Mouse (Mus musculus): Measurements from ENCODE around the gene Olfr649. TPM values are rescaled to one million over a fixed set of nuclear protein-coding genes. Genes with fewer than 3 reads are reported as not detected.

Gene Olfr649
- polyA plus RNA-seq, 1 experiment from 2014 or later = not detected

DNA sequence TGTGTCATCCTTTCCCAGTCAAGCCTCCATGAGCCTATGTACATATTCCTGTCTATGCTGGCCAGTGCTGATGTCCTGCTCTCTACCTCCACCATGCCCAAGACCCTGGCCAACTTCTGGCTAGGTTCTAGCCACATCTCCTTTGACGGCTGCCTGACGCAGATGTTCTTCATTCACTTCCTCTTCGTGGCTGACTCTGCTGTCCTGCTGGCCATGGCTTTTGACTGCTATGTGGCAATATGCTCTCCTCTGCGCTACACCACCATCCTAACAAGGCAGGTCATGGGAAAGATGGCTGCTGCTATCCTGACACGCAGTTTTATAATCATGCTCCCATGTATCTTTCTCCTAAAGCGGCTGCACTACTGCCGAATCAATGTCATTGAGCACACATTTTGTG lies 10.4 kb upstream of the Olfr649 start:
- no peaks in the 10 kb centered on the region for H3K36me3 ChIP-seq (ENCODE audit: control insufficient read depth, insufficient read depth, low read length)
- no peaks in the 10 kb centered on the region for H3K27me3 ChIP-seq (ENCODE audit: control insufficient read depth, insufficient read depth, low read length)
- no peaks in the 10 kb centered on the region for H3K4me1 ChIP-seq (ENCODE audit: control insufficient read depth, insufficient read depth, low read length)
- no peak overlapping the region for H3K4me3 ChIP-seq (ENCODE audit: low read depth, low read length)
- no peaks in the 10 kb centered on the region for H3K9me3 ChIP-seq (ENCODE audit: control insufficient read depth, low read length)
- ATAC-seq (ENCODE audit: insufficient number of reproducible peaks, low FRiP score, low TSS enrichment, low read depth) (no peak), DNase-seq (ENCODE audit: low spot score) (no peak)
- H3K4me2 ChIP-seq (ENCODE audit: low read depth, severe bottlenecking) = no peak overlapping the region
- WGBS = 91% methylated on average over 7 of the region's 7 CpGs
- no peak overlapping the region for H3K9ac ChIP-seq (ENCODE audit: low read length)
- no peak overlapping the region for H3K27ac ChIP-seq (replicated peaks; ENCODE audit: low read depth, low read length)

DNA sequence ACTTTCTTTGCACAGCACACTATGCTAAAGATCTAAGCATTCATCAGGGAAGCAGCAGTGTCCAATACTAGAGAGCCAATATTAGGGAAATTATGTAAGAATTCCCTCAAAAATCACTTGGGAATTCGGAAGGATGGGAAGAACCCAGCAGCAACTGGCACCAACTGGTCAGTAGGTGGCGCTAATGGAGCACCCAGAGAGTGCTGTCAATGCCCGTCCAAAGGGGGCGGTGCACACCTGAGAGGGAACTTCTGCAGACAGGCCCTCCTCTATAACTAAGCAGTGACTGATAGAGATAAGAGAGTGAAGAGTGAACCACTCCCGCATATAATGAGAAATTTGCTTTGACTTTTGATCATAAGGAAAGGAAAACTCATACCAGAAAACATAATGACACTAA lies 4.0 kb upstream of the Olfr649 start:
- Histone ChIP-seq H3K9me3 (ENCODE audit: control insufficient read depth, low read length) (no peaks in the 10 kb centered on the region), H3K9ac (ENCODE audit: low read length) (no peak overlapping the region), H3K4me2 (ENCODE audit: low read depth, severe bottlenecking) (no peak overlapping the region), H3K36me3 (ENCODE audit: control insufficient read depth, insufficient read depth, low read length) (no peaks in the 10 kb centered on the region), H3K27ac (replicated peaks; ENCODE audit: low read depth, low read length) (no peak overlapping the region), H3K4me3 (ENCODE audit: low read depth, low read length) (no peak overlapping the region), H3K4me1 (ENCODE audit: control insufficient read depth, insufficient read depth, low read length) (no peaks in the 10 kb centered on the region), H3K27me3 (ENCODE audit: control insufficient read depth, insufficient read depth, low read length) (no peaks in the 10 kb centered on the region)
- 4% methylated on average over 5 of the region's 5 CpGs for WGBS
- ATAC-seq (ENCODE audit: insufficient number of reproducible peaks, low FRiP score, low TSS enrichment, low read depth) = no peak
- peak; percentile 79 for DNase-seq (ENCODE audit: low spot score)

DNA sequence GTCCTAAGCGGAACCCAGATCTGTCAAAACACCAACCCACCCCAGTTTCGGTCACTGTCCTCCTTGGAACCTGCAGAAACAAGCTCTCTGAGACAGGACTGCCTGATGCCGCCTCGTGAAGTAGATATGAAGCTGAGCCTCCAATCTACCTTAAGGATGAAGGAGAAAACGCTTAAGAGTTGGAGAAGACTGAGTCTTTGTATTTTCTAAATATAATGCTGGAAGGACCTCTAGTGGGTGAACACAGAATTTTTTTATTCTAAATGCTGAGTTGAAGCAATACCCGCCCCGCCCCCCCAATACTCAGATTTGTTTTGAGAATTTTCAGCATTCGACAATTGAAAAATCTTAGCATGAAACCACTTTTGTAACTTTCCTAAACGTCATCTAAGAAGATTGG lies 4.5 kb downstream of the Olfr649 start:
- ATAC-seq (ENCODE audit: insufficient number of reproducible peaks, low FRiP score, low TSS enrichment, low read depth) (no peak), DNase-seq (ENCODE audit: low spot score) (no peak)
- no peaks in the 10 kb centered on the region for H3K36me3 ChIP-seq (ENCODE audit: control insufficient read depth, insufficient read depth, low read length)
- H3K9me3 ChIP-seq (ENCODE audit: control insufficient read depth, low read length) = no peaks in the 10 kb centered on the region
- no peak overlapping the region for H3K4me2 ChIP-seq (ENCODE audit: low read depth, severe bottlenecking)
- no peak overlapping the region for H3K27ac ChIP-seq (replicated peaks; ENCODE audit: low read depth, low read length)
- no peak overlapping the region for H3K4me3 ChIP-seq (ENCODE audit: low read depth, low read length)
- H3K27me3 ChIP-seq (ENCODE audit: control insufficient read depth, insufficient read depth, low read length) = no peaks in the 10 kb centered on the region
- no peaks in the 10 kb centered on the region for H3K4me1 ChIP-seq (ENCODE audit: control insufficient read depth, insufficient read depth, low read length)
- 55% methylated on average over 9 of the region's 9 CpGs for WGBS
- H3K9ac ChIP-seq (ENCODE audit: low read length) = no peak overlapping the region

DNA sequence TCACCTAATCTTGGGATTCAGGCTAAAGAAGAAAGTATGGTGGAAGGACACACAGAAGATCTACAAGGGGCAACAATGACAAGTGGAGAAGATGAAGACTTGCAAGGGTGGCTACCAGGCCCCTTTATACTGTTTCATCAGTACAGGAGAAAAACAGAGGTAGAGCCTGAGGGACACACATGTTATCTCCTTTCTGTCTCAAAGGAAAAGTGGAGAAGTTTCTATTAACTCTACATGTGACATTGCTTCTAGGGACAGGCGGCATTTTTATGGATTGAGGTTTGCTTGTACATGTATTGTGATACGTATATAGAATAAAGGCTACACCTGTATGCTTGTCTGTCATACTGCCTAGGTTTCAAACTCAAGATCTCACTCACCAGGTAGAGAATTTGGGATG lies 12.5 kb downstream of the Olfr649 start, which contains the start of gene Olfr648:
Gene Olfr648, minus strand, starts transcription at position 101 of the 400 bp plus-strand sequence.
- H3K27me3 ChIP-seq (ENCODE audit: control insufficient read depth, insufficient read depth, low read length) = no peaks in the 10 kb centered on the region
- 95% methylated on average over 2 of the region's 2 CpGs for WGBS
- ATAC-seq (ENCODE audit: insufficient number of reproducible peaks, low FRiP score, low TSS enrichment, low read depth) = no peak

DNA sequence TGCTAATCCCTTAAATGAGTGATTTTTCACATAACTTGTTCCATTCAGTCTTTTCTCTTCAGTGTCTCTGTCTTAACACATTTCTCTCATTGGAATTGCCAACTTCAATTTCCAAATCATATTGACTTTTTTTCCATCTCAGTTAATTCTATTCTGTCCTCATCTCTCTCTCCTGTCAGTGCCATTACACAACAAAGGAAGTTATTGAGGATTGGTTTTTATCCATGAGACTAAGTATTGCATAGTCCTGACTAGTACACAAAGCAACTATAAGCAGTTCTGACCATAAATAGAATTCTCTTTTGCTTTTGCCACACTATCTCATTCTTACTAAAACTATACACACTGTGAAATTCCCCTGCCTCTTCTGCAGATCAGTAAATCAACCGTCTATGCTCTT lies 16.7 kb downstream of the Olfr649 start:
- Histone ChIP-seq H3K27me3 (ENCODE audit: control insufficient read depth, insufficient read depth, low read length) (no peaks in the 10 kb centered on the region), H3K9ac (ENCODE audit: low read length) (no peak overlapping the region), H3K9me3 (ENCODE audit: control insufficient read depth, low read length) (no peaks in the 10 kb centered on the region), H3K36me3 (ENCODE audit: control insufficient read depth, insufficient read depth, low read length) (no peaks in the 10 kb centered on the region), H3K4me2 (ENCODE audit: low read depth, severe bottlenecking) (no peak overlapping the region), H3K27ac (replicated peaks; ENCODE audit: low read depth, low read length) (no peak overlapping the region), H3K4me3 (ENCODE audit: low read depth, low read length) (no peak overlapping the region), H3K4me1 (ENCODE audit: control insufficient read depth, insufficient read depth, low read length) (no peaks in the 10 kb centered on the region)
- no peak for ATAC-seq (ENCODE audit: insufficient number of reproducible peaks, low FRiP score, low TSS enrichment, low read depth)
- DNase-seq (ENCODE audit: low spot score) = no peak
- WGBS = 90% methylated on average over 1 of the region's 1 CpGs

More for the DNA sequence above, 12.5 kb downstream of the Olfr649 start, which contains the start of gene Olfr648:
- no peak within 1 kb of the TSS for H3K4me2 ChIP-seq (ENCODE audit: low read depth, severe bottlenecking)
- no peak within 1 kb of the TSS for H3K27ac ChIP-seq (replicated peaks; ENCODE audit: low read depth, low read length)
- no peak within 1 kb of the TSS for H3K4me3 ChIP-seq (ENCODE audit: low read depth, low read length)
- no peak within 1 kb of the TSS for H3K9ac ChIP-seq (ENCODE audit: low read length)
- no peaks in the 10 kb centered on the region for H3K36me3 ChIP-seq (ENCODE audit: control insufficient read depth, insufficient read depth, low read length)
- DNase-seq (ENCODE audit: low spot score) = no peak
- no peaks in the 10 kb centered on the region for H3K9me3 ChIP-seq (ENCODE audit: control insufficient read depth, low read length)
- H3K4me1 ChIP-seq (ENCODE audit: control insufficient read depth, insufficient read depth, low read length) = no peaks in the 10 kb centered on the region

DNA sequence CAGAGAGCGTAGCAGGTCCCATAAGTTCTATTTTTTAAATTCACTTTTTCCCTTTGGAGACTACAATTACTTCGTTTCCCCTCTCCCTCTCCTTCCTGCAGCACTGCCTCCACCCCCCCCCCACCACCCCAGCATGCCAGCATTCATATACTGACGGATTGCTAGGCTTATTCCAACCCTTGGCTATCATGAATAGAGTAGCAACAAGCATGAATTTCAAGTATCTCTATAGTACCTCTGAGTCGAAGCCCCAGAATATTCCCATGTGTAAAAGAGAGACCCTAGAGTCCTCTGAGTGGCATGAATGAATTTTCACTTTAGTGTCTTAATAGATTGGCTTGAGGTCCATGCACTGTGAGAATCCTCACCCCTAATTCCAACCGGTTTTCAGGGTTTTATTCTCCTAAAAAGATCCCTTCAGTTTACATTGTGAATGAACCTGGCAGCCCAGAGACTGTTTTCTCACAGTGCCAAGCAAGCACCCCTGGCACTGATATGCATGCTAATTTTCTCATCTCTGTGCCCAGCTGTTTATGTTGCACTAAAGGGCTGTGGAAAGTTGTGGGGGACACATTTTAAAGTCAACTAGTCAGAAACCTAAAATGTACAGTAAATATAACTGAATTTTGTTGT lies 17.2 kb downstream of the Olfr649 start:
- DNase-seq (ENCODE audit: low spot score) (no peak), ATAC-seq (ENCODE audit: insufficient number of reproducible peaks, low FRiP score, low TSS enrichment, low read depth) (no peak)
- no peaks in the 10 kb centered on the region for H3K36me3 ChIP-seq (ENCODE audit: control insufficient read depth, insufficient read depth, low read length)
- 74% methylated on average over 5 of the region's 5 CpGs for WGBS
- H3K27ac ChIP-seq (replicated peaks; ENCODE audit: low read depth, low read length) = no peak overlapping the region
- no peaks in the 10 kb centered on the region for H3K4me1 ChIP-seq (ENCODE audit: control insufficient read depth, insufficient read depth, low read length)
- H3K4me2 ChIP-seq (ENCODE audit: low read depth, severe bottlenecking) = no peak overlapping the region
- no peaks in the 10 kb centered on the region for H3K9me3 ChIP-seq (ENCODE audit: control insufficient read depth, low read length)
- H3K4me3 ChIP-seq (ENCODE audit: low read depth, low read length) = no peak overlapping the region
- H3K27me3 ChIP-seq (ENCODE audit: control insufficient read depth, insufficient read depth, low read length) = no peaks in the 10 kb centered on the region
- no peak overlapping the region for H3K9ac ChIP-seq (ENCODE audit: low read length)

DNA sequence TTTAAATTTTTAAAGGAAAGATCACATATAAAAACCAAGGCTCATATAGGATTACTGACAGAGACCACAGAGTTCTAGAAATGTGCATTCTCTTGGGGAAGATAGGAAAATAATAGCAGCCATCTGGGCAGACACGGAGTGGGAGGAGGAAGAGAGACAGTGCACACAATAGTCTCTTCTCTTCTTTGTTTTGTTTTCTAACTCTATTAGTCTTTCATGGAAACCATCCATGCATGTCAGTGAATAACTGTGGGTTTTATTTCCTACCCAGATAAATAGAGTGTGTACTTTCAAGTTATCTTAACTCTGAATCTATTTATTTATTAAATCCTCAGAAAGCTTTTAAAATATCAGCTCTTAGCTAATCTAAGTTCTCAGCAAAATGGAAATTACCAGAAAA lies 20.7 kb downstream of the Olfr649 start:
- H3K9ac ChIP-seq (ENCODE audit: low read length) = no peak overlapping the region
- H3K4me3 ChIP-seq (ENCODE audit: low read depth, low read length) = no peak overlapping the region
- 92% methylated on average over 1 of the region's 1 CpGs for WGBS
- H3K27ac ChIP-seq (replicated peaks; ENCODE audit: low read depth, low read length) = no peak overlapping the region
- no peak overlapping the region for H3K4me2 ChIP-seq (ENCODE audit: low read depth, severe bottlenecking)
- H3K36me3 ChIP-seq (ENCODE audit: control insufficient read depth, insufficient read depth, low read length) = no peaks in the 10 kb centered on the region
- H3K9me3 ChIP-seq (ENCODE audit: control insufficient read depth, low read length) = no peaks in the 10 kb centered on the region
- H3K27me3 ChIP-seq (ENCODE audit: control insufficient read depth, insufficient read depth, low read length) = no peaks in the 10 kb centered on the region
- ATAC-seq (ENCODE audit: insufficient number of reproducible peaks, low FRiP score, low TSS enrichment, low read depth) (no peak), DNase-seq (ENCODE audit: low spot score) (no peak)
- no peaks in the 10 kb centered on the region for H3K4me1 ChIP-seq (ENCODE audit: control insufficient read depth, insufficient read depth, low read length)

DNA sequence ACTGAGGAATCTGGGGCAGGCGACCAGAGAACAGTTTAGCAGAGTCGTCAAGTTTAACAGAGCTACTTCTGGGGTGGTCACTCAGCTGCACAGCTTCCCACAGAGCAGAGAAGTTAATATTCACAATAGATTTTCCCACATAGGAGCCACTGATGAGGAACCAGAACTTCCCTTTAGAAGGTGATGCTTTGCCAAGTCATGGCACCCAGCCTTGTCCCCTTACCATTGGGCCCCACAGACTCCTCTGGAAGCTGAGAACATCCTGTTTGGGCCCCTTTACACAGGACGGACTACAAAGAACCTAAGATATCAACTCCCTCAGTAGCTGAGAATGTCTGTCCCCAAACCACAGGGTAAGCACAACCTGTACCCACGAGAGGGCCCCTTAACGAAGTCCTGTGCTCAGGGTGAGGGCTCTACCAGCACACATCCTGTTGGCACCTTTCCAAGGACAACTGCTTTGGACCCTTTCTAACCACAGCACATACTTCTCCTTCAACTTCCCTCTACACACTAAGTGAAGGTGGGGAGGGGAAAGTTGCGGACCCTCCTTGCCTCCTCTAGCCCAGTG lies 26.1 kb downstream of the Olfr649 start:
- Histone ChIP-seq H3K27me3 (ENCODE audit: control insufficient read depth, insufficient read depth, low read length) (no peaks in the 10 kb centered on the region), H3K36me3 (ENCODE audit: control insufficient read depth, insufficient read depth, low read length) (no peaks in the 10 kb centered on the region), H3K4me2 (ENCODE audit: low read depth, severe bottlenecking) (no peak overlapping the region), H3K4me3 (ENCODE audit: low read depth, low read length) (no peak overlapping the region), H3K9ac (ENCODE audit: low read length) (no peak overlapping the region), H3K4me1 (ENCODE audit: control insufficient read depth, insufficient read depth, low read length) (no peaks in the 10 kb centered on the region), H3K9me3 (ENCODE audit: control insufficient read depth, low read length) (no peaks in the 10 kb centered on the region), H3K27ac (replicated peaks; ENCODE audit: low read depth, low read length) (no peak overlapping the region)
- WGBS = 83% methylated on average over 6 of the region's 6 CpGs
- ATAC-seq (ENCODE audit: insufficient number of reproducible peaks, low FRiP score, low TSS enrichment, low read depth) (no peak), DNase-seq (ENCODE audit: low spot score) (no peak)

DNA sequence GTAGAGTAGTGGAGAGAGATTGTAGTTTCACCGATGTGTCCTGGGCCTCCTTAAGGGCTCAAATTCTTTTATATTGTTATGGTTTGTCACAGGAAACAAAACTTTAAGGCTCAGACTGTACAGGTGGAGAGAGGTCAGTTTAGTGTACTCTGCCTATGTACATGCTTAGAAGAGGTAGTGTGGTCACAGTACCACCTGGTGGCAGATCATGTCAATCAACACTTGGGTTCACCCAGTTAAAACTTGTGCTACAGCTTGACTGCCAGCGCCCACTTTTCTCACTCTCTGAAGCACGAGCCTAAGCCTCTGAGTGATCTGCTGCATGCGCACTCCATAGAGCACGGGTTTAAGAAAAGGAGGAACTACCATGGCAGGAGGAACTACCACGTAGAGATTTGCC lies 28.7 kb downstream of the Olfr649 start:
- H3K4me3 ChIP-seq (ENCODE audit: low read depth, low read length) = no peak overlapping the region
- ATAC-seq (ENCODE audit: insufficient number of reproducible peaks, low FRiP score, low TSS enrichment, low read depth) (no peak), DNase-seq (ENCODE audit: low spot score) (no peak)
- no peaks in the 10 kb centered on the region for H3K4me1 ChIP-seq (ENCODE audit: control insufficient read depth, insufficient read depth, low read length)
- H3K9me3 ChIP-seq (ENCODE audit: control insufficient read depth, low read length) = no peaks in the 10 kb centered on the region
- 80% methylated on average over 6 of the region's 6 CpGs for WGBS
- H3K27ac ChIP-seq (replicated peaks; ENCODE audit: low read depth, low read length) = no peak overlapping the region
- H3K9ac ChIP-seq (ENCODE audit: low read length) = no peak overlapping the region
- H3K27me3 ChIP-seq (ENCODE audit: control insufficient read depth, insufficient read depth, low read length) = no peaks in the 10 kb centered on the region
- H3K36me3 ChIP-seq (ENCODE audit: control insufficient read depth, insufficient read depth, low read length) = no peaks in the 10 kb centered on the region
- no peak overlapping the region for H3K4me2 ChIP-seq (ENCODE audit: low read depth, severe bottlenecking)

All from limb, embryonic 11.5 days (tissue).